Mouse (Mus musculus) heart, embryonic 14.5 days (tissue): ENCODE measurements around the gene Mapk7. TPM values are rescaled to one million over a fixed set of nuclear protein-coding genes. Genes with fewer than 3 reads are reported as not detected.

Source experiments
- ATAC-seq: fragments of 200-750 bp; cut with Nextera tagmentation; 2 replicates; pipeline ENCODE4 v1.8.0; 2017; ENCODE audit warnings: low read depth, moderate TSS enrichment; ENCODE audit not compliant: insufficient number of reproducible peaks, insufficient read depth, low FRiP score
- H3K27ac ChIP-seq, 2 experiments: fragments of 200-500 bp in 1 of 2; fragments of 300-500 bp in 1 of 2; sonication (generic) in 1 of 2; replicated peaks in 1 of 2; 2 replicates each; pipeline ENCODE4 v1.5.1; 2012 to 2014; ENCODE audit warnings: low read depth in 2 of 2, low read length in 2 of 2, control low read depth in 1 of 2, mild to moderate bottlenecking in 1 of 2, mixed read lengths in 1 of 2; ENCODE audit not compliant: control insufficient read depth in 1 of 2, insufficient read depth in 1 of 2
- H3K27me3 ChIP-seq: fragments of 300-500 bp; sonication (generic); 2 replicates; pipeline ENCODE4 v1.6.1; 2014; ENCODE audit warnings: mild to moderate bottlenecking, low read length, control low read depth; ENCODE audit not compliant: control insufficient read depth, insufficient read depth
- H3K36me3 ChIP-seq: fragments of 300-500 bp; sonication (generic); 2 replicates; pipeline ENCODE4 v1.6.1; 2014; ENCODE audit warnings: mild to moderate bottlenecking, control low read depth, low read length, mixed read lengths; ENCODE audit not compliant: control insufficient read depth, insufficient read depth
- H3K4me1 ChIP-seq, 2 experiments: fragments of 200-500 bp in 1 of 2; fragments of 300-500 bp in 1 of 2; sonication (generic) in 1 of 2; 2 replicates each; pipeline ENCODE4 v1.6.1; 2012 to 2014; ENCODE audit warnings: low read length in 2 of 2, control low read depth in 1 of 2, mixed read lengths in 1 of 2; ENCODE audit not compliant: control insufficient read depth in 2 of 2, insufficient read depth in 2 of 2
- H3K4me2 ChIP-seq: fragments of 300-500 bp; sonication (generic); 2 replicates; pipeline ENCODE4 v1.6.1; 2014; ENCODE audit warnings: mild to moderate bottlenecking, low read length
- H3K4me3 ChIP-seq, 2 experiments: fragments of 200-500 bp in 1 of 2; fragments of 300-500 bp in 1 of 2; sonication (generic) in 1 of 2; 2 replicates each; pipeline ENCODE4 v1.5.1; 2012 to 2014; ENCODE audit warnings: low read length in 2 of 2, mild to moderate bottlenecking in 2 of 2, control low read depth in 1 of 2, low read depth in 1 of 2, moderate library complexity in 1 of 2; ENCODE audit not compliant: control insufficient read depth in 1 of 2, insufficient read depth in 1 of 2
- H3K9ac ChIP-seq: fragments of 300-500 bp; sonication (generic); 2 replicates; pipeline ENCODE4 v1.6.1; 2014; ENCODE audit warnings: mild to moderate bottlenecking, low read length
- H3K9me3 ChIP-seq: fragments of 300-500 bp; sonication (generic); 2 replicates; pipeline ENCODE4 v1.6.1; 2016; ENCODE audit warnings: low read length, control low read depth; ENCODE audit not compliant: control insufficient read depth
- WGBS: fragments of 180-500 bp; shearing (Covaris S2); extraction: QIAGEN DNeasy Blood & Tissue Kit; methylation state at CpG from one replicate; pipeline ENCODE4 v1.1.7; 2014; 5-methylcytosine and 5-hydroxymethylcytosine counted together
- polyA plus RNA-seq: library from polyadenylated mRNA; unstranded; fragments of >200 nt; fragmentation: Nextera tagmentation; extraction: Ambion mirVana; gene quantifications from 2 replicates; pipeline ENCODE4 v1.2.1, GENCODE M21; 2014

Gene Mapk7
- polyA plus RNA-seq, 1 experiment from 2014 or later, result 23.2 TPM

- no peak for ATAC-seq
These were observed 3.2 kb downstream of the Mapk7 start for GRCm38 (mm10) chr11:61490944-61491520.

DNA sequence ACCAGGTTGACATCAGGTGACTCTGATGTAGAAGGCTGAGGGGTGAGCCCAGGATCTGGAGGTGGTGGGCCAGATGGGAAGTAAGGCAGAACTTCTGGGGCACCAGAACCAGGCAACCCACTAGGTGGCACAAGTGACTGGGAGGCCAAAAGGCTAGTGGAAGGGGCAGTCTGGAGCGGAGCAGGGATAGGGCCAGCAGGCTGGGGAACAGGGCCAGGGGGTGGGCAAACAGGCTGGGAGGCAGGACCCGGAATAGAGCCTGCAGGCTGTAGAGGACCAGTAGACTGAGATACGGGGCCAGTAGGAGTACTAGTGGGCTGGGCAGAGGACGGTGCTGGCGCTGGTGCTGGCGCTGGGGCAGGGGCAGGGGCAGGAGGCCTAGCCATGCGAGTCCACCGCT, 4.3 kb downstream of the Mapk7 start:
- 91% methylated on average over 8 of the region's 8 CpGs for WGBS

More at GRCm38 (mm10) chr11:61490944-61491520, 3.2 kb downstream of the Mapk7 start:
- H3K4me3 ChIP-seq, result no peak overlapping the region
- 91% methylated on average over 22 of the region's 22 CpGs for WGBS
- H3K36me3 ChIP-seq, result peaks cover 50% of the 10 kb centered on the region
- H3K27me3 ChIP-seq, result no peaks in the 10 kb centered on the region
- H3K27ac ChIP-seq, result no peak overlapping the region
- peaks cover 12 to 32% of the 10 kb centered on the region in 2 experiments; a peak in 3 of 4 replicates for H3K4me1 ChIP-seq
- no peak overlapping the region for H3K9ac ChIP-seq
- H3K4me2 ChIP-seq, result no peak overlapping the region
- H3K9me3 ChIP-seq, result no peaks in the 10 kb centered on the region

DNA sequence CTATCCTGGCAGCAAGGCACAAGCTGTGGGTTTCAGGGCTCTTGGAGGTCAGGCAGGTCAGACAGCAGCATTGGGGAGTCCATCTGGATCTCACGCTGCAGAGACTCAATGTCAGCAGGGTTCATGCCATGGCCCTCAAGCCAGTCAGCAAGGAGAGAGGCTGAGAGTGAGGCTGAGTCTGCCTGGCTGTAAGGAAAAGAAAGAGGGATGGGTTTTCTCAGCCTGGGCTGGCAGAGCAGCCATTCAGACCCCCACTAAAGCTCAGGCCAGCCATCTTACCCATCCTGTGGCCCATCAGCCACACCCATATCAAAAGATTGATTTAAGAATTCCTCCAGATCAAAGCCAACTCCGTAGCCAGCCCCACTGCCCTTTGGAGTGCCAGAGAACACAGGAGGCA, 5.1 kb downstream of the Mapk7 start:
- H3K4me1 ChIP-seq, result peaks cover 29 to 36% of the 10 kb centered on the region in 2 experiments; a peak in 3 of 4 replicates
- 76% methylated on average over 2 of the region's 2 CpGs for WGBS
- no peaks in the 10 kb centered on the region for H3K9me3 ChIP-seq
- H3K4me2 ChIP-seq, result no peak overlapping the region
- no peak for ATAC-seq
- no peak overlapping the region for H3K9ac ChIP-seq
- no peak overlapping the region for H3K4me3 ChIP-seq
- no peaks in the 10 kb centered on the region for H3K27me3 ChIP-seq
- no peak overlapping the region for H3K27ac ChIP-seq
- peaks cover 50% of the 10 kb centered on the region for H3K36me3 ChIP-seq

More for the DNA sequence above, 4.3 kb downstream of the Mapk7 start:
- Histone ChIP-seq H3K36me3 (peaks cover 50% of the 10 kb centered on the region), H3K27me3 (no peaks in the 10 kb centered on the region), H3K4me3 (no peak overlapping the region), H3K9me3 (no peaks in the 10 kb centered on the region), H3K4me1 (peaks cover 21 to 37% of the 10 kb centered on the region in 2 experiments; a peak in 3 of 4 replicates), H3K27ac (no peak overlapping the region), H3K9ac (no peak overlapping the region), H3K4me2 (no peak overlapping the region)
- no peak for ATAC-seq

- Histone ChIP-seq H3K4me2 (no peak overlapping the region), H3K9ac (no peak overlapping the region), H3K4me1 (peaks cover 29 to 33% of the 10 kb centered on the region in 2 experiments; a peak in 3 of 4 replicates), H3K27ac (no peak overlapping the region; a peak in 1 of 4 replicates), H3K4me3 (no peak overlapping the region), H3K36me3 (peaks cover 50% of the 10 kb centered on the region), H3K9me3 (no peaks in the 10 kb centered on the region), H3K27me3 (no peaks in the 10 kb centered on the region)
- no peak for ATAC-seq
- 88% methylated on average over 7 of the region's 7 CpGs for WGBS
These were observed 6.3 kb downstream of the Mapk7 start for GRCm38 (mm10) chr11:61487936-61488335.

DNA sequence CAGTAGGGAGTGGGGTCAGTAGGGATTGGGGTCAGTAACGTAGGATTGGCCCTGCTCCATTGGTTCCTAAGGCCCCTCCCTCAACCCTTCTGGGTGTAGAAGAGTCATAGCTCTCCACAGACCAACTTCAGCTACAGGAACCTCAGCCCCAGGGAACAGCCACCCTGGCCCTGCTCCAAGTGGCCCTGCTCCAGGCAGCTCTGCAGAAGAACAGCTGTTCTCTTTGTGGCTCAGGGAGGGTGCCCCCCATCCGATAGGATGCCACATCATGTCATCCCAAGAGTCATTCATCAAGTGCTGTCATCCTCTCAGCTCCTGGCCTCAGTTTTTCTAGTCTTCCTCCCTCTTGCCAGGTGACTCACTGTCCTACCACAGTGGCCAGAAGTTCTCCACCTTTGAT, 6.8 kb downstream of the Mapk7 start:
- no peak overlapping the region; a peak in 1 of 4 replicates for H3K27ac ChIP-seq
- H3K36me3 ChIP-seq, result peaks cover 46% of the 10 kb centered on the region
- no peak overlapping the region for H3K9ac ChIP-seq
- peak overlapping the region; percentile 56; the same call in 1 of the 2 replicates for H3K4me2 ChIP-seq
- no peak overlapping the region for H3K4me3 ChIP-seq
- H3K27me3 ChIP-seq, result no peaks in the 10 kb centered on the region
- no peaks in the 10 kb centered on the region for H3K9me3 ChIP-seq
- peak; percentile 28; the same call in 1 of the 2 replicates for ATAC-seq
- 25% methylated on average over 2 of the region's 2 CpGs for WGBS
- H3K4me1 ChIP-seq, result peaks cover 25 to 28% of the 10 kb centered on the region in 2 experiments; a peak in 3 of 4 replicates

DNA sequence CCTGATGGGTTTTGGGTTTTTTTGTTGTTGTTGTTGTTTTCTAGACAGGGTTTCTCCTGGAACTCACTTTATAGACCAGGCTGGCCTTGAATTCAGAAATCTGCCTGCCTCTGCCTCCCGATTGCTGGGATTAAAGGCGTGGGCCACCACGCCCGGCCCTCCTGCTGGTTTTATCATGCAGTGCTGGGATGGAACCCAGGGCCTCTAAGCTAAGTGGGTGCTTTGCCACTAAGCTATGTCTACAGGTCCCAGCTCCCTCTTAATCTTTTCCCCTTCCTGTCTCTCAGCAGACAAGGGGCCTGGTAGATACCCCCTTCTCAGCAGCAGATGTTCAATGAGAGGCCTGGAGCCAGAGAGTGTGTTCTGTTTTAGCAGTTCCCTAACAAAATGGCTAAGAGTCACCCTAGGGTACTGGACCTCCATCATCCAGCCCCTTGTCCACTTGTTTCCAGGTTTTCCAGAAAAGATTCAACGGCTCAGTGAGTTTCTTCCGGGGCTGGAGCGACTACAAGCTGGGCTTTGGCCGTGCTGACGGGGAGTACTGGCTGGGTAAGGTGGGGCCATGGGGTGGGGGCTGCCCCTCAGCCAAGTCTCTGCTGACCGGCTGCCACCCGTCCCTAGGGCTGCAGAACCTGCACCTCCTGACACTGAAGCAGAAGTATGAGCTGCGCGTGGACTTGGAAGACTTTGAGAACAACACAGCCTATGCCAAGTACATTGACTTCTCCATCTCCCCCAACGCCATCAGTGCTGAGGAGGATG, 7.6 kb downstream of the Mapk7 start:
- H3K4me2 ChIP-seq, result peak overlapping the region; percentile 56
- peaks cover 40% of the 10 kb centered on the region for H3K36me3 ChIP-seq
- H3K9me3 ChIP-seq, result no peaks in the 10 kb centered on the region
- H3K9ac ChIP-seq, result peak overlapping the region; percentile 74; the same call in 1 of the 2 replicates
- H3K4me3 ChIP-seq, result peak overlapping the region; percentile 34 to 44; a peak in 3 of 4 replicates
- WGBS, result 87% methylated on average over 14 of the region's 14 CpGs
- no peak for ATAC-seq
- H3K4me1 ChIP-seq, result peaks cover 25 to 26% of the 10 kb centered on the region in 2 experiments; a peak in 3 of 4 replicates
- peak overlapping the region in 1 of 2 experiments; percentile 86; a peak in 3 of 4 replicates for H3K27ac ChIP-seq
- H3K27me3 ChIP-seq, result no peaks in the 10 kb centered on the region

GRCm38 (mm10) chr11:61485541-61486457, 8.4 kb downstream of the Mapk7 start:
- no peaks in the 10 kb centered on the region for H3K27me3 ChIP-seq
- peak overlapping the region; percentile 74 to 86 for H3K27ac ChIP-seq
- peak overlapping the region; percentile 74 for H3K9ac ChIP-seq
- H3K4me1 ChIP-seq, result peaks cover 25 to 26% of the 10 kb centered on the region in 2 experiments; a peak in 3 of 4 replicates
- H3K9me3 ChIP-seq, result no peaks in the 10 kb centered on the region
- WGBS, result 58% methylated on average over 22 of the region's 22 CpGs
- peak overlapping the region; percentile 56 for H3K4me2 ChIP-seq
- no peak for ATAC-seq
- H3K36me3 ChIP-seq, result peaks cover 31% of the 10 kb centered on the region
- H3K4me3 ChIP-seq, result peak overlapping the region; percentile 34 to 44
